Mouse (Mus musculus) C2C12 (cell line): ENCODE measurements around the gene Ccdc130.

ENCODE experiments used
- CTCF ChIP-seq: IDR thresholded peaks from one replicate; pipeline ENCODE4 v1.5.1; 2011; ENCODE audit not compliant: control insufficient read depth, insufficient read depth, insufficient read length
- MYOD1 ChIP-seq: IDR thresholded peaks from one replicate; pipeline ENCODE4 v1.6.1; 2011; ENCODE audit warnings: low read depth; ENCODE audit not compliant: control insufficient read depth, insufficient read length
- USF1 ChIP-seq: IDR thresholded peaks from one replicate; pipeline ENCODE4 v1.6.1; 2011; ENCODE audit warnings: low read depth, mild to moderate bottlenecking, control low read depth, moderate library complexity

DNA sequence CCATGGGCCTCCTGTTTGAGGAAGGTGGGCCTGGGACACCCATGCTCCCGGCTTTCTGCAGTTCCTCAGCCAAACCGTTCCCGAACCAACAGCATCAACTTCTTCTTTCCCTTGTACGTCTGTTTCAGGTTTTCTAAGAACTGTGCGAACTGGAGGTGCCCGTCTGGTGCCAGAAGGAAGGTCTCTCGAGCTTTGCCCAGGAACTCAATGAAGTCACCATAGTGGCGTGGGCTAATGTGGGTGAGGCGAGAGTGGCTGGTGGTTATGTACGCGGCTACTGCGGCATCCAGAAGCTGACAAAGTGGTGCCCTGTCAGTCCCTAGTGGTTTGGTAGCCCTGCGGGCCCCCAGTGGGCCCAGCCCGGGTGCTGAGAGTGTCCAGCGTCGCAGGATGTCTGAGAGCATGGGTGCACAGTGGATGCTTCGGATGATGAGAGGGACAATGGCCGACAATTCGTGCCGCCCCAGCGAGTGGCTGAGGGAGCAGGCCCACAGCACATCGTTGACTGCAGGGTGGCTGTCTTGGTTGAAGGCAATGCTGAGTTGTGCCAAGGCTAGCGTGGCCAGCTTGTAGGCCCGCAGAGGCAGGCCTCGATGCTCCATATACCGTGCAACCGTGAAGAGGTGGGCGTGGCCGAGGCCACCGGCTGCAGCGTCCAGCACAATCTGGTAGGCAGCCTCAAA, 58.2 kb downstream of the Ccdc130 start:
- TF ChIP-seq CTCF (no peak), MYOD1 (no peak), USF1 (no peak)
